Mouse (Mus musculus): ENCODE data around the gene Urgcp. TPM values are rescaled to one million over a fixed set of nuclear protein-coding genes. Genes with fewer than 3 reads are reported as not detected.
"Not testable (repeated sequence)": the region's sequence is repeated elsewhere in the genome, so short reads cannot be mapped to it uniquely, and the experiment has no call there.

The Urgcp gene
- 26.8 and 29.1 TPM in 2 replicates for polyA plus RNA-seq (2015; fragmentation: Nextera tagmentation; extraction: Ambion mirVana)

GRCm38 (mm10) chr11:5761820-5762632 lies at the start of gene Urgcp:
Gene Urgcp, minus strand, starts transcription at chr11:5762376.
- peaks cover 21% of the 10 kb centered on the region for H3K4me1 ChIP-seq (replicated peaks)
- under 1% methylated on average over 68 of the region's 68 CpGs for WGBS
- no peaks in the 10 kb centered on the region for H3K27me3 ChIP-seq
- ATAC-seq (ENCODE audit: low read depth): peak; percentile 99
- H3K27ac ChIP-seq (replicated peaks): peak within 1 kb of the TSS; percentile 95
- peak within 1 kb of the TSS; percentile 63 for H3K4me3 ChIP-seq
- H3K9me3 ChIP-seq: no peaks in the 10 kb centered on the region
- H3K4me2 ChIP-seq: peak within 1 kb of the TSS; percentile 88
- peak within 1 kb of the TSS; percentile 82 for H3K9ac ChIP-seq
- 0 out of 2 replicates have a peak, but pooled peaks cover 3% of the 10 kb centered on the region for H3K36me3 ChIP-seq

GRCm38 (mm10) chr11:5809487-5809886 lies 47.3 kb upstream of the Urgcp start:
- WGBS: 94% methylated on average over 4 of the region's 4 CpGs
- not testable (repeated sequence) for ATAC-seq (ENCODE audit: low read depth)

GRCm38 (mm10) chr11:5807956-5808355 lies 45.8 kb upstream of the Urgcp start:
- no peak overlapping the region for H3K4me3 ChIP-seq
- H3K36me3 ChIP-seq: no peaks in the 10 kb centered on the region
- 86% methylated on average over 9 of the region's 9 CpGs for WGBS
- H3K27ac ChIP-seq (replicated peaks): no peak overlapping the region
- H3K9me3 ChIP-seq: no peaks in the 10 kb centered on the region
- no peaks in the 10 kb centered on the region for H3K27me3 ChIP-seq
- no peak overlapping the region for H3K4me2 ChIP-seq
- no peak for ATAC-seq (ENCODE audit: low read depth)
- H3K9ac ChIP-seq: no peak overlapping the region
- no peaks in the 10 kb centered on the region for H3K4me1 ChIP-seq (replicated peaks)

More at GRCm38 (mm10) chr11:5809487-5809886, 47.3 kb upstream of the Urgcp start:
- H3K4me3 ChIP-seq; H3K9me3 ChIP-seq; H3K9ac ChIP-seq; H3K27me3 ChIP-seq; H3K27ac ChIP-seq (replicated peaks); H3K36me3 ChIP-seq; H3K4me1 ChIP-seq (replicated peaks); H3K4me2 ChIP-seq: not testable (repeated sequence)

- peaks cover 10% of the 10 kb centered on the region for H3K36me3 ChIP-seq
- WGBS: 88% methylated on average over 3 of the region's 3 CpGs
- no peak overlapping the region for H3K4me3 ChIP-seq
- no peak overlapping the region for H3K4me2 ChIP-seq
- no peaks in the 10 kb centered on the region for H3K4me1 ChIP-seq (replicated peaks)
- no peaks in the 10 kb centered on the region for H3K27me3 ChIP-seq
- H3K9me3 ChIP-seq: no peaks in the 10 kb centered on the region
- no peak for ATAC-seq (ENCODE audit: low read depth)
- no peak overlapping the region for H3K27ac ChIP-seq (replicated peaks)
- H3K9ac ChIP-seq: no peak overlapping the region
Measured at GRCm38 (mm10) chr11:5805711-5806110, 43.5 kb upstream of the Urgcp start.

- no peak overlapping the region for H3K4me2 ChIP-seq
- WGBS: 82% methylated on average over 5 of the region's 5 CpGs
- ATAC-seq (ENCODE audit: low read depth): 0 out of 2 replicates have a peak, but pooled peaks have one; percentile 21
Measured at GRCm38 (mm10) chr11:5804174-5804573, 42.0 kb upstream of the Urgcp start.

GRCm38 (mm10) chr11:5803551-5803981 lies 41.4 kb upstream of the Urgcp start, which contains the start of gene Pgam2:
Gene Pgam2, minus strand, starts transcription at chr11:5803733.
- ATAC-seq (ENCODE audit: low read depth): 0 out of 2 replicates have a peak, but pooled peaks have one; percentile 30
- no peak within 1 kb of the TSS for H3K27ac ChIP-seq (replicated peaks)
- no peaks in the 10 kb centered on the region for H3K27me3 ChIP-seq
- no peaks in the 10 kb centered on the region for H3K4me1 ChIP-seq (replicated peaks)
- WGBS: 59% methylated on average over 8 of the region's 8 CpGs
- peaks cover 31% of the 10 kb centered on the region for H3K36me3 ChIP-seq
- no peaks in the 10 kb centered on the region for H3K9me3 ChIP-seq
- H3K4me2 ChIP-seq: no peak within 1 kb of the TSS
- H3K4me3 ChIP-seq: no peak within 1 kb of the TSS
- no peak within 1 kb of the TSS for H3K9ac ChIP-seq

More at GRCm38 (mm10) chr11:5804174-5804573, 42.0 kb upstream of the Urgcp start:
- Histone ChIP-seq H3K9me3 (no peaks in the 10 kb centered on the region), H3K9ac (no peak overlapping the region), H3K27me3 (no peaks in the 10 kb centered on the region), H3K4me3 (no peak overlapping the region), H3K36me3 (peaks cover 25% of the 10 kb centered on the region), H3K4me1 (replicated peaks) (no peaks in the 10 kb centered on the region), H3K27ac (replicated peaks) (no peak overlapping the region)

- Histone ChIP-seq H3K27ac (replicated peaks) (no peak overlapping the region), H3K36me3 (peaks cover 39% of the 10 kb centered on the region), H3K27me3 (no peaks in the 10 kb centered on the region), H3K4me1 (replicated peaks) (no peaks in the 10 kb centered on the region), H3K9ac (no peak overlapping the region), H3K9me3 (no peaks in the 10 kb centered on the region), H3K4me3 (no peak overlapping the region), H3K4me2 (no peak overlapping the region)
- no peak for ATAC-seq (ENCODE audit: low read depth)
- 74% methylated on average over 8 of the region's 8 CpGs for WGBS
Measured at GRCm38 (mm10) chr11:5802457-5803217, 40.5 kb upstream of the Urgcp start.

- ATAC-seq (ENCODE audit: low read depth): no peak
- no peak overlapping the region for H3K4me2 ChIP-seq
- H3K4me3 ChIP-seq: no peak overlapping the region
- no peaks in the 10 kb centered on the region for H3K9me3 ChIP-seq
- H3K27ac ChIP-seq (replicated peaks): no peak overlapping the region
- no peaks in the 10 kb centered on the region for H3K27me3 ChIP-seq
- 63% methylated on average over 12 of the region's 12 CpGs for WGBS
- H3K4me1 ChIP-seq (replicated peaks): no peaks in the 10 kb centered on the region
- H3K9ac ChIP-seq: no peak overlapping the region
- H3K36me3 ChIP-seq: peaks cover 45% of the 10 kb centered on the region
Measured at GRCm38 (mm10) chr11:5802005-5802404, 39.8 kb upstream of the Urgcp start.

- Histone ChIP-seq H3K27ac (replicated peaks) (no peak overlapping the region), H3K36me3 (peaks cover 50% of the 10 kb centered on the region), H3K4me1 (replicated peaks) (no peaks in the 10 kb centered on the region), H3K9me3 (no peaks in the 10 kb centered on the region), H3K9ac (no peak overlapping the region), H3K4me3 (no peak overlapping the region), H3K27me3 (no peaks in the 10 kb centered on the region), H3K4me2 (no peak overlapping the region)
- 92% methylated on average over 16 of the region's 16 CpGs for WGBS
- ATAC-seq (ENCODE audit: low read depth): no peak
Measured at GRCm38 (mm10) chr11:5801511-5801910, 39.3 kb upstream of the Urgcp start.

GRCm38 (mm10) chr11:5799621-5800490 lies 37.7 kb upstream of the Urgcp start:
- peaks cover 66% of the 10 kb centered on the region for H3K36me3 ChIP-seq
- H3K27me3 ChIP-seq: no peaks in the 10 kb centered on the region
- no peak for ATAC-seq (ENCODE audit: low read depth)
- H3K4me3 ChIP-seq: no peak overlapping the region
- 87% methylated on average over 17 of the region's 17 CpGs for WGBS
- H3K9me3 ChIP-seq: no peaks in the 10 kb centered on the region
- H3K27ac ChIP-seq (replicated peaks): no peak overlapping the region
- no peak overlapping the region for H3K4me2 ChIP-seq
- no peak overlapping the region for H3K9ac ChIP-seq
- H3K4me1 ChIP-seq (replicated peaks): no peaks in the 10 kb centered on the region

GRCm38 (mm10) chr11:5797928-5798327 lies 35.8 kb upstream of the Urgcp start:
- ATAC-seq (ENCODE audit: low read depth): no peak
- no peaks in the 10 kb centered on the region for H3K4me1 ChIP-seq (replicated peaks)
- no peak overlapping the region for H3K9ac ChIP-seq
- WGBS: 95% methylated on average over 5 of the region's 5 CpGs
- H3K27ac ChIP-seq (replicated peaks): no peak overlapping the region
- no peak overlapping the region for H3K4me2 ChIP-seq
- H3K27me3 ChIP-seq: no peaks in the 10 kb centered on the region
- H3K9me3 ChIP-seq: no peaks in the 10 kb centered on the region
- no peak overlapping the region for H3K4me3 ChIP-seq
- peaks cover 85% of the 10 kb centered on the region for H3K36me3 ChIP-seq

All from neural tube, embryonic 13.5 days (tissue).